Mouse (Mus musculus) lung, postnatal 14 days (tissue): Measurements from ENCODE around the gene Icam1.

Source experiments
- DNase-seq: peaks from one replicate; pipeline ENCODE4 v3.0.0; 2021

The Icam1 gene

GRCm38 (mm10) chr9:21067006-21067684 lies 51.4 kb downstream of the Icam1 start, which contains the start of gene Zglp1:
TSS of gene Zglp1 (minus strand) at chr9:21067093.
- DNase-seq, result no peak

- no peak for DNase-seq
These were observed 56.9 kb downstream of the Icam1 start for GRCm38 (mm10) chr9:21072641-21073040.

- DNase-seq, result peak; percentile 88
These were observed 57.5 kb downstream of the Icam1 start, which contains the start of the genes Gm49373 and Fdx1l for GRCm38 (mm10) chr9:21073044-21073840. TSS of gene Gm49373 (minus strand) at chr9:21073096. TSS of gene Fdx1l (minus strand) at chr9:21073614.

- DNase-seq, result no peak
These were observed 58.4 kb downstream of the Icam1 start for GRCm38 (mm10) chr9:21074173-21074572.

- no peak for DNase-seq
These were observed 59.8 kb downstream of the Icam1 start for GRCm38 (mm10) chr9:21075625-21076024.
